Mouse (Mus musculus) heart, postnatal 0 days (tissue): Measurements from ENCODE around the gene Rnf150.

Source experiments
- CTCF ChIP-seq: IDR thresholded peaks from 2 replicates; pipeline ENCODE4 v1.5.1; 2016; ENCODE audit warnings: antibody characterized with exemption, control low read depth, low read depth
- EP300 ChIP-seq: IDR thresholded peaks from 2 replicates; pipeline ENCODE4 v1.6.1; 2016; ENCODE audit warnings: antibody characterized with exemption, low read depth

GRCm38 (mm10) chr8:83009481-83009880 lies 146.3 kb downstream of the Rnf150 start:
- TF ChIP-seq EP300 (no peak), CTCF (no peak)
